Mouse (Mus musculus) CH12.LX (cell line): ENCODE results near the gene Macrod2. TPM values are rescaled to one million over a fixed set of nuclear protein-coding genes. Genes with fewer than 3 reads are reported as not detected.

Source experiments
- DNase-seq: peaks from one replicate; pipeline ENCODE4 v3.0.0-alpha.2; 2013; ENCODE audit errors: extremely low read depth
- H3K27ac ChIP-seq: 2 replicates; pipeline ENCODE4 v1.5.1; 2012; ENCODE audit warnings: low read depth, mild to moderate bottlenecking, control low read depth, moderate library complexity; ENCODE audit not compliant: insufficient read depth
- H3K27me3 ChIP-seq: replicated peaks from 2 replicates; pipeline ENCODE3; 2012; ENCODE audit warnings: inconsistent platforms
- H3K36me3 ChIP-seq, 2 experiments: replicated peaks in 1 of 2; 2 replicates each; pipeline versions ENCODE3 to v1.6.1; 2012; ENCODE audit warnings: inconsistent platforms in 1 of 2, low read length in 1 of 2, mild to moderate bottlenecking in 1 of 2, mixed read lengths in 1 of 2, moderate library complexity in 1 of 2; ENCODE audit not compliant: control insufficient read depth in 1 of 2, insufficient read depth in 1 of 2
- H3K4me1 ChIP-seq, 2 experiments: 2 replicates each; pipeline ENCODE4 v1.6.1; 2012; ENCODE audit warnings: inconsistent platforms in 1 of 2, moderate library complexity in 1 of 2; ENCODE audit not compliant: insufficient read depth in 2 of 2, control insufficient read depth in 1 of 2
- H3K4me2 ChIP-seq: 2 replicates; pipeline ENCODE4 v1.6.1; 2012; ENCODE audit warnings: low read depth, mild to moderate bottlenecking, control low read depth; ENCODE audit not compliant: poor library complexity, insufficient read depth, severe bottlenecking
- H3K4me3 ChIP-seq, 3 experiments: fragments of 150-350 bp in 1 of 3; sonication (generic) in 1 of 3; replicated peaks in 1 of 3; 2 replicates each; pipeline versions ENCODE3 to v1.5.1; 2011 to 2012; ENCODE audit warnings: low read depth in 2 of 3, low read length in 2 of 3, mild to moderate bottlenecking in 2 of 3, moderate library complexity in 2 of 3, control low read depth in 1 of 3, improper control_type of control experiment in 1 of 3, inconsistent platforms in 1 of 3, mixed read lengths in 1 of 3; ENCODE audit not compliant: poor library complexity in 1 of 3
- H3K79me2 ChIP-seq: replicated peaks from 2 replicates; pipeline ENCODE4 v1.6.1; 2012; ENCODE audit warnings: mild to moderate bottlenecking, moderate library complexity; ENCODE audit not compliant: control insufficient read depth, poor library complexity, insufficient read depth, severe bottlenecking; ENCODE audit errors: extremely low read depth
- H3K9ac ChIP-seq: 2 replicates; pipeline ENCODE4 v1.6.1; 2012; ENCODE audit warnings: low read depth, mild to moderate bottlenecking, control low read depth, moderate library complexity; ENCODE audit not compliant: insufficient read depth
- H3K9me3 ChIP-seq: replicated peaks from 2 replicates; pipeline ENCODE3; 2012; ENCODE audit warnings: low read length, inconsistent platforms, mixed read lengths
- CHD1 ChIP-seq: IDR thresholded peaks from 2 replicates; pipeline ENCODE4 v1.6.1; 2012; ENCODE audit warnings: low read depth, low read length, improper control_type of control experiment, inconsistent platforms
- CHD2 ChIP-seq: IDR thresholded peaks from 2 replicates; pipeline ENCODE4 v1.6.1; 2011; ENCODE audit warnings: low read length, improper control_type of control experiment
- CTCF ChIP-seq, 2 experiments: IDR thresholded peaks in 1 of 2; conservative IDR thresholded peaks in 1 of 2; 2 replicates each; pipeline ENCODE4 v1.5.1; 2011 to 2012; ENCODE audit warnings: low read depth in 2 of 2, low read length in 2 of 2, improper control_type of control experiment in 1 of 2, inconsistent platforms in 1 of 2, mild to moderate bottlenecking in 1 of 2, moderate library complexity in 1 of 2
- JUN ChIP-seq: IDR thresholded peaks from 2 replicates; pipeline ENCODE4 v1.6.1; 2011; ENCODE audit warnings: low read depth, mild to moderate bottlenecking, low read length, improper control_type of control experiment, moderate library complexity; ENCODE audit not compliant: insufficient read depth
- MAFK ChIP-seq: IDR thresholded peaks from 2 replicates; pipeline ENCODE4 v1.6.1; 2011; ENCODE audit warnings: low read length, improper control_type of control experiment; ENCODE audit not compliant: insufficient replicate concordance
- MAZ ChIP-seq: IDR thresholded peaks from 2 replicates; pipeline ENCODE4 v1.6.1; 2012; ENCODE audit warnings: low read depth, mild to moderate bottlenecking, inconsistent platforms, low read length, improper control_type of control experiment, moderate library complexity
- NRF1 ChIP-seq: IDR thresholded peaks from 2 replicates; pipeline ENCODE4 v1.6.1; 2014; ENCODE audit warnings: low read depth, mild to moderate bottlenecking, inconsistent platforms, low read length, improper control_type of control experiment, moderate library complexity
- PAX5 ChIP-seq: IDR thresholded peaks from 2 replicates; pipeline ENCODE4 v1.6.1; 2012; ENCODE audit warnings: low read length, inconsistent platforms, mixed read lengths
- POLR2A ChIP-seq: IDR thresholded peaks from 2 replicates; pipeline ENCODE4 v1.6.1; 2011; ENCODE audit warnings: low read depth, mild to moderate bottlenecking, improper control_type of control experiment, low read length
- POLR2AphosphoS2 ChIP-seq: IDR thresholded peaks from 2 replicates; pipeline ENCODE4 v1.6.1; 2011; ENCODE audit warnings: low read depth, low read length, improper control_type of control experiment
- TBP ChIP-seq: conservative IDR thresholded peaks from 2 replicates; pipeline ENCODE4 v1.6.1; 2011; ENCODE audit warnings: low read depth, low read length, improper control_type of control experiment
- USF1 ChIP-seq: IDR thresholded peaks from 2 replicates; pipeline ENCODE4 v1.6.1; 2014; ENCODE audit warnings: low read depth, mild to moderate bottlenecking, inconsistent platforms, low read length, improper control_type of control experiment
- ZC3H11A ChIP-seq: IDR thresholded peaks from 2 replicates; pipeline ENCODE4 v1.6.1; 2012; ENCODE audit warnings: low read depth, mild to moderate bottlenecking, inconsistent platforms, low read length, improper control_type of control experiment
- ZMIZ1 ChIP-seq: IDR thresholded peaks from 2 replicates; pipeline ENCODE4 v1.6.1; 2012; ENCODE audit warnings: low read depth, mild to moderate bottlenecking, inconsistent platforms, low read length, improper control_type of control experiment
- dilution Hi-C: fragments of 300-500 bp; cut with MboI; formaldehyde crosslinking; loops from 2 replicates; pipeline ENCODE4 v1.14.3; 2020; ENCODE audit warnings: low sequenced_read_pairs; ENCODE audit not compliant: extremely low pct_unique_long_range_greater_than_20kb, extremely low pct_ligation_motif_present
- in situ Hi-C: fragments of 300-500 bp; cut with MboI; formaldehyde crosslinking; loops from 3 replicates; pipeline ENCODE4 v1.14.3; 2019; ENCODE audit warnings: low sequenced_read_pairs, low pct_ligation_motif_present, low pct_unique_long_range_greater_than_20kb, mixed read lengths
- polyA plus RNA-seq: library from polyadenylated mRNA; unstranded; fragments of >175 nt; gene quantifications from 2 replicates; pipeline ENCODE4 v1.2.1, GENCODE M21; 2012; ENCODE audit warnings: low read depth; ENCODE audit not compliant: insufficient read length
- total RNA-seq, 2 experiments: library from RNA; depleted of rRNA; stranded (reverse); fragments of 300-350 nt in 1 of 2; fragments of >200 nt in 1 of 2; gene quantifications; 2 replicates each; pipeline ENCODE4 v1.2.3; 2012 to 2014

Gene Macrod2
- total and polyA plus RNA-seq, 3 experiments = not detected

- no peaks in the 10 kb centered on the region for H3K4me1 ChIP-seq
- DNase-seq = no peak
- no peak overlapping the region for H3K27ac ChIP-seq
- H3K9ac ChIP-seq = no peak overlapping the region
- no peak overlapping the region for H3K4me3 ChIP-seq
- no peak overlapping the region for H3K4me2 ChIP-seq
- no peaks in the 10 kb centered on the region for H3K27me3 ChIP-seq
- TF ChIP-seq USF1 (no peak), PAX5 (no peak)
- in situ Hi-C loops (no loop called here), dilution Hi-C loops (no loop called here)
- H3K79me2 ChIP-seq = no peaks in the 10 kb centered on the region
- no peaks in the 10 kb centered on the region for H3K36me3 ChIP-seq
- H3K9me3 ChIP-seq = peaks cover 66% of the 10 kb centered on the region
Measured at GRCm38 (mm10) chr2:142257501-142257900, 1862.4 kb downstream of the Macrod2 start.

- H3K36me3 ChIP-seq = no peaks in the 10 kb centered on the region
- in situ Hi-C loops (no loop called here), dilution Hi-C loops (no loop called here)
Measured at GRCm38 (mm10) chr2:142261046-142261445, 1865.9 kb downstream of the Macrod2 start.

DNA sequence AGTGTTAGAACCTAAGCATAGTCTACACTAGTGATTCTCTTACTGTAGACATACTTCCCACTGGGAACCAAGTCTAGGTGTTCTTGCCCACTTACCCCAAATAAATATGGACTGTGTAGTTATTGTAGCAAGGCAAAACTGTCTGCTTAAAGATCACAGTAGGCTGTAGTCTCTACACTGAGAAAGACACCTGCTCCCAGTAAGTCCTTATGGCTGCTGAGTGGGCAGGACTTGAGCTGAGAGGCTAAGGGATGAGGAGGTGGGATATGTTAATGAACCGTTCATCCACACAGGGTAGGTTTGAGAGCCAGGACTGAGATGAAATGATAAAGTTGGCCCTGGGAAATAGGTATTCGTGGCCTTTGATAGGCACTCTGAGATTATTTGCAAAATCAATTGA, 1869.6 kb downstream of the Macrod2 start:
- in situ Hi-C loops (no loop called here), dilution Hi-C loops (no loop called here)
- no peaks in the 10 kb centered on the region for H3K27me3 ChIP-seq
- H3K79me2 ChIP-seq = no peaks in the 10 kb centered on the region
- no peak overlapping the region for H3K9ac ChIP-seq
- peaks cover 40% of the 10 kb centered on the region for H3K9me3 ChIP-seq
- H3K4me1 ChIP-seq = no peaks in the 10 kb centered on the region
- H3K4me3 ChIP-seq = no peak overlapping the region
- TF ChIP-seq USF1 (no peak), ZC3H11A (no peak)
- TF ChIP-seq, all 38 proteins: peak for 0
- Histone ChIP-seq H3K4me2 (no peak overlapping the region), H3K36me3 (no peaks in the 10 kb centered on the region), H3K27ac (no peak overlapping the region)
- no peak for DNase-seq

More at GRCm38 (mm10) chr2:142261046-142261445, 1865.9 kb downstream of the Macrod2 start:
- no peak overlapping the region for H3K9ac ChIP-seq
- no peak for DNase-seq
- no peak for TF ChIP-seq POLR2AphosphoS2
- TF ChIP-seq CHD1 = no peak
- TF ChIP-seq NRF1 = no peak
- no peak for TF ChIP-seq MAFK
- no peak for TF ChIP-seq TBP
- TF ChIP-seq PAX5 = no peak
- no peak for TF ChIP-seq POLR2A
- no peak for TF ChIP-seq JUN
- no peak for TF ChIP-seq CHD2
- TF ChIP-seq CTCF (conservative IDR thresholded peaks at IDR 0.05 in 1 of 2, IDR thresholded peaks at IDR 0.05 in 1 of 2; ENCODE audit: low read depth in 2 of 2, low read length in 2 of 2) = no peak
- no peak for TF ChIP-seq MAZ
- TF ChIP-seq ZMIZ1 = no peak
- no peak overlapping the region for H3K4me2 ChIP-seq
- H3K27ac ChIP-seq = no peak overlapping the region
- no peaks in the 10 kb centered on the region for H3K4me1 ChIP-seq
- H3K4me3 ChIP-seq = no peak overlapping the region
- peaks cover 52% of the 10 kb centered on the region for H3K9me3 ChIP-seq
- H3K79me2 ChIP-seq = no peaks in the 10 kb centered on the region
- H3K27me3 ChIP-seq = no peaks in the 10 kb centered on the region
